Mouse (Mus musculus): ENCODE measurements around the gene Inhbc. TPM values are rescaled to one million over a fixed set of nuclear protein-coding genes. Genes with fewer than 3 reads are reported as not detected.

The Inhbc gene
- total RNA-seq, 2 experiments from 2014 or later = not detected

GRCm38 (mm10) chr10:127371023-127371422 is 792 bp upstream of the Inhbc start:
- Histone ChIP-seq H3K27ac (no peak overlapping the region), H3K4me3 (no peak overlapping the region)
- no peak for TF ChIP-seq CTCF (conservative IDR thresholded peaks at IDR 0.05)
- no peak for DNase-seq (ENCODE audit: low spot score in 2 of 2)

- Histone ChIP-seq H3K27ac (no peak overlapping the region), H3K4me3 (no peak overlapping the region)
- no peak for DNase-seq (ENCODE audit: low spot score in 2 of 2)
- TF ChIP-seq CTCF (conservative IDR thresholded peaks at IDR 0.05) = no peak
Observed at GRCm38 (mm10) chr10:127368273-127368672, 2.0 kb downstream of the Inhbc start.

- Histone ChIP-seq H3K27ac (no peak overlapping the region), H3K4me3 (no peak overlapping the region)
- no peak for TF ChIP-seq CTCF (conservative IDR thresholded peaks at IDR 0.05)
- DNase-seq (ENCODE audit: low spot score in 2 of 2) = no peak
Observed at GRCm38 (mm10) chr10:127367116-127367515, 3.1 kb downstream of the Inhbc start.

- no peak for DNase-seq (ENCODE audit: low spot score in 2 of 2)
- TF ChIP-seq CTCF (conservative IDR thresholded peaks at IDR 0.05) = no peak
- no peak overlapping the region for H3K4me3 ChIP-seq
- H3K27ac ChIP-seq = no peak overlapping the region
Observed at GRCm38 (mm10) chr10:127360714-127361113, 9.5 kb downstream of the Inhbc start.

DNA sequence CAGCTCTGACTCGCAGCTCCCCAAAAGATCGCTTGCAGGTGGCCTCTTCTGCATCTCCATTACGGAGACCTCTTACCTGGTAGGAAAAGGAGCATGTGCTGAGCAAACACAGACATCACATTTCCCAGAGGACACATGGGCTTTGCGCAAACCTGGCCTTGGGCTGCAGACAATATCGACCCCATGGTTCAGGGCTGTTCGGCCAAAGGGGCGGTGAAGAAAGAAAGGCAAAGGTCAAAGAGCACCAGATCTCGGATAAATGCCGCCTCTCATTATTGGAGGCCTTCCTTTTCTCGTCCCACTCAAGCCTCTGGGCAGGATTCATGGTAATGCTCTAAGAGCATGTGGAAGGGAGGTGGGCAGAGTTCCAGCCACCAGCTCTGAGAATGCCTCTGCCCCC is 14.9 kb downstream of the Inhbc start:
- Histone ChIP-seq H3K27ac (peak overlapping the region; percentile 78), H3K4me3 (no peak overlapping the region)
- TF ChIP-seq CTCF (conservative IDR thresholded peaks at IDR 0.05) = no peak
- DNase-seq (ENCODE audit: low spot score in 2 of 2) = no peak

DNA sequence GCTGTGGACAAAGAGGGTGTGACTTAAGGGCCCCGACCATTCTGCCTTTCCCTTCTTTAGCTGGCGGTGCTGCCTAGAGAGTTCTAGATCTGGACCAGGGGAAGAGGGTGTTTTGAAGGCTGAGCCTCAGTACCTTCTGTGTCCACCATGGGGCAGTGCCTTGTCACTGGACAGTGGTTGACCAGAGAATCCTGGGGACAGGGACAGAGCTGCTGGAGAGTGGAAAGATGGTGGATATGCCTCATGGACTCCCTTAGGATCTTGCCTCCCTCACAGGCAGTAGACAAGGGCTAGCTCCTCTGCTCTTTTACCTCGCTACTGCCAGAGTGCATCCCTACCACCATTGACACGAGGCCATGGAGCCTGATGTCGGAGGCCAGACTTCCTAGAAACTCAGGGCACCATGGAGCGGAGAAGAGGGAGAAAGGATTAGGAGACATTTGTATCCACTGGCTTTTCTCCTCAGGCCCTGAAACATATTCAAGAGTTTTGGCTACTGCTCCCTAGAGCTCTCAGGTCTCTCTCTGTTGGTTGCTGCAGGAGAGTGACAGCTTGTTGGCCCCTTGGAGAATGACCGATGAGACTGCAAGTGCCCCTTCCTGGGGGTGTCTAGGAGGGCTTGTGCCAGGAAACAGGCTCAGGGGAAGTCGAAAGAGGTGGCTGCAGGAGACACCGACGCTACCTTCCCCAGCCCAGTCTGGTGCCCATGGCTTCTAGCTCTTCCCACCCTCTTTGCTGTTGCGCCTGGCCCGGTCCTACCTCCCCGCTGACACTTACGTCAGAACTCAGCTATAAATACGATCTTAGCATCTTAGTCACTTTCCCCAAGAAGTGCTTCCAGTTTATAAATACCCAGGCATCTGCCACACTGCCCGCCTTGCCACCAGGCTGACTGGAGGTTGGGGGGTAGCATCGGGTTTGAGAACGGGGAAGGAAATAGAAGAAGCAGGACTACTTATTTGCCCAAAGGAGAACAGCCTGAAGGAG is 16.0 kb downstream of the Inhbc start, which contains the start of gene Inhbe:
Inhbe (minus strand) TSS at position 503 of the 987 bp plus-strand sequence.
- Histone ChIP-seq H3K27ac (peak within 1 kb of the TSS; percentile 78), H3K4me3 (no peak within 1 kb of the TSS)
- peak; percentile 65 for TF ChIP-seq CTCF (conservative IDR thresholded peaks at IDR 0.05)

GRCm38 (mm10) chr10:127352766-127353165 is 17.5 kb downstream of the Inhbc start:
- no peak for DNase-seq (ENCODE audit: low spot score in 2 of 2)
- H3K27ac ChIP-seq = no peak overlapping the region
- no peak for TF ChIP-seq CTCF (conservative IDR thresholded peaks at IDR 0.05)
- H3K4me3 ChIP-seq = no peak overlapping the region

More for the DNA sequence above, 16.0 kb downstream of the Inhbc start, which contains the start of gene Inhbe:
- peak; percentile 59 to 72 for DNase-seq (ENCODE audit: low spot score in 2 of 2)

DNA sequence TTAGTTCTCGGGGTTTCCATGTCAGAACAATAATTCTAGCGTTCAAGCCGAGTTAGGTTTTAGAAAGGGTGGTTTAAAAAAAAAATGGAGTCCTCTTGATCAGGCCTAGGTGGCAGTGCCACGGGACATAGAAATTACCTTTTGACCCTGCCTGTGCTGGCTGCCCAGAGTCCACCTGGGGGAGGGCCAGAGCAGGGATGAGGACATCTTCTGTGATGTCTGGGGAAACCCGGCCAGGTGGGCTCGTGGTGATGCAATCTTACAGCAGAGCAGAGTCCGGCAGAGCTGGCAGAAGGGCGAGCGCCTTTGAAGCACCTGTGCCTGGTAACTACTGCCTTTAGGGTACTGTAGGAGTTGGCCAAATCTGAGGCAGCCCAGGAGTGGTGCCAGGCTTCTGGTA is 18.0 kb downstream of the Inhbc start:
- no peak for TF ChIP-seq CTCF (conservative IDR thresholded peaks at IDR 0.05)
- Histone ChIP-seq H3K4me3 (no peak overlapping the region), H3K27ac (no peak overlapping the region)
- no peak for DNase-seq (ENCODE audit: low spot score in 2 of 2)

GRCm38 (mm10) chr10:127351719-127352118 is 18.5 kb downstream of the Inhbc start:
- Histone ChIP-seq H3K4me3 (no peak overlapping the region), H3K27ac (no peak overlapping the region)
- TF ChIP-seq CTCF (conservative IDR thresholded peaks at IDR 0.05) = no peak
- DNase-seq (ENCODE audit: low spot score in 2 of 2) = no peak

DNA sequence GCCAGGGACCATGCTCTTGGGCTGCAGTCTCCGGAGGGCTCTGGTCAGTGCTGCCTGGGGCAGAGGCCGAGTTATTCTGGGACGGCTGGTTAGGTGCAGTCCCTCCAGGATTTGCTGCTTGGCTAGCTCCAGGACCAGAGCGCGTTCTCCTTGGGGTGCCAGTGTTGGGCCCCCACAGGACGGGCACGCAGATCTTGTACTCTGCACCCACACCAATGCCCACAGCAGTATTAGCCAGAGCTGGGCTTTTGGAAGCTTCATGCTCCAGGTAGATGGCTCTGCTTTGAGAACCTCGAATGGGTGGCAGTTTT is 19.0 kb downstream of the Inhbc start:
- Histone ChIP-seq H3K4me3 (no peak overlapping the region), H3K27ac (no peak overlapping the region)
- DNase-seq (ENCODE audit: low spot score in 2 of 2) = no peak
- TF ChIP-seq CTCF (conservative IDR thresholded peaks at IDR 0.05) = no peak

GRCm38 (mm10) chr10:127350594-127351284 is 19.5 kb downstream of the Inhbc start:
- H3K27ac ChIP-seq = no peak overlapping the region; the same call in 1 of the 2 replicates
- H3K4me3 ChIP-seq = peak overlapping the region; percentile 40
- DNase-seq (ENCODE audit: low spot score in 2 of 2) = peak; percentile 56 to 76
- peak; percentile 91 for TF ChIP-seq CTCF (conservative IDR thresholded peaks at IDR 0.05)

GRCm38 (mm10) chr10:127349810-127350209 is 20.4 kb downstream of the Inhbc start:
- DNase-seq (ENCODE audit: low spot score in 2 of 2) = no peak
- Histone ChIP-seq H3K27ac (peak overlapping the region; percentile 6; the same call in 1 of the 2 replicates), H3K4me3 (no peak overlapping the region)
- no peak for TF ChIP-seq CTCF (conservative IDR thresholded peaks at IDR 0.05)

DNA sequence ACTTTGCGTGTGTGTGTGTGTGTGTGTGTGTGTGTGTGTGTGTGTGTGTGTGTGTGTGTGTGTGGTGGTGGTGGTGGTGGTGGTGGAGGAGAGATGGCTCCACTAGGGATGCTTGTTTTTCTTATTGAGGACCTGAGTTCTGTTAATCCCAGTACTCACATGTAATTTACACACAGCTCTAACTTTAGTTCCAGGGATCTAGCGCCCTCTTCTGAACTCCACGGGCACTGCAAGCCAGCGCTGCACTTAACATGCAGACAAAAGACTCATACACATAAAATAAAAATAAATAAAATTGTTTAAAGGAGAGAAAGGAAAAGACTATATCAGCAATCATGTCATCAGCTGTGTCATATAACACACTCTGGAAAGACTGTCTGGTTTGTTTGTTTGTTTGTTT is 21.3 kb downstream of the Inhbc start:
- peak; percentile 63 for TF ChIP-seq CTCF (conservative IDR thresholded peaks at IDR 0.05)
- no peak for DNase-seq (ENCODE audit: low spot score in 2 of 2)
- no peak overlapping the region for H3K4me3 ChIP-seq
- H3K27ac ChIP-seq = no peak overlapping the region

Data from layer of hippocampus, adult 2 months (tissue).